Mouse (Mus musculus) liver, adult 2 months (tissue): Measurements from ENCODE around the gene Ezr.

Experiments used
- CTCF ChIP-seq: fragments of 200-500 bp; IDR thresholded peaks from 2 replicates; pipeline ENCODE4 v1.5.1; 2011; ENCODE audit warnings: low read depth, low read length, control low read depth
- POLR2A ChIP-seq: fragments of 200-500 bp; IDR thresholded peaks from 2 replicates; pipeline ENCODE4 v1.6.1; 2011; ENCODE audit warnings: low read length, control low read depth; ENCODE audit not compliant: insufficient read depth; ENCODE audit errors: extremely low read depth

- TF ChIP-seq POLR2A (no peak), CTCF (no peak)
Observed at GRCm38 (mm10) chr17:6794160-6794751, 11.7 kb upstream of the Ezr start.
